Mouse (Mus musculus) limb, embryonic 10.5 days (tissue): ENCODE results near the gene Fstl5. TPM values are rescaled to one million over a fixed set of nuclear protein-coding genes. Genes with fewer than 3 reads are reported as not detected.
A peak's percentile ranks its signal among the peaks of the same experiment; 100 is the strongest.

Source experiments
- DNase-seq: peaks from one replicate; pipeline ENCODE4 v3.0.0-alpha.2; 2017; ENCODE audit warnings: low spot score
- H3K27ac ChIP-seq: fragments of 300-500 bp; sonication (generic); 2 replicates; pipeline ENCODE4 v1.5.1; 2016; ENCODE audit warnings: mild to moderate bottlenecking
- H3K27me3 ChIP-seq: fragments of 300-500 bp; sonication (generic); 2 replicates; pipeline ENCODE4 v1.6.1; 2016; ENCODE audit warnings: low read depth, mild to moderate bottlenecking; ENCODE audit not compliant: poor library complexity, severe bottlenecking
- H3K36me3 ChIP-seq: fragments of 300-500 bp; sonication (generic); 2 replicates; pipeline ENCODE4 v1.6.1; 2016; ENCODE audit warnings: mild to moderate bottlenecking, moderate library complexity
- H3K4me1 ChIP-seq: fragments of 300-500 bp; sonication (generic); 2 replicates; pipeline ENCODE4 v1.6.1; 2016
- H3K4me3 ChIP-seq: fragments of 300-500 bp; sonication (generic); 2 replicates; pipeline ENCODE4 v1.5.1; 2016; ENCODE audit warnings: mild to moderate bottlenecking, moderate library complexity
- H3K9me3 ChIP-seq: fragments of 300-500 bp; sonication (generic); replicated peaks from 2 replicates; pipeline ENCODE4 v1.6.1; 2016; ENCODE audit warnings: mild to moderate bottlenecking
- WGBS: fragments of 180-500 bp; shearing (Covaris S2); methylation state at CpG from one replicate; pipeline ENCODE4 v1.1.7; 2016; 5-methylcytosine and 5-hydroxymethylcytosine counted together
- polyA plus RNA-seq: library from polyadenylated mRNA; unstranded; fragments of >200 nt; fragmentation: Nextera tagmentation; extraction: Ambion mirVana; gene quantifications from 2 replicates; pipeline ENCODE4 v1.2.1, GENCODE M21; 2016

The Fstl5 gene
- 0.14 TPM in 1 of 2 replicates, not detected in the other for polyA plus RNA-seq

- under 1% methylated on average over 28 of the region's 28 CpGs for whole genome bisulfite sequencing
- H3K27me3 ChIP-seq, result no peaks in the 10 kb centered on the region
- peaks cover 7% of the 10 kb centered on the region for H3K4me1 ChIP-seq
- H3K9me3 ChIP-seq, result no peaks in the 10 kb centered on the region
- no peaks in the 10 kb centered on the region for H3K36me3 ChIP-seq
- H3K27ac ChIP-seq, result no peak within 1 kb of the TSS
- H3K4me3 ChIP-seq, result peak within 1 kb of the TSS; percentile 50
- DNase-seq, result peak; percentile 83
Measured at GRCm38 (mm10) chr3:76074060-76074707, at the start of gene Fstl5. Gene Fstl5 (plus strand): TSS chr3:76074270.

GRCm38 (mm10) chr3:76025523-76025922, 48.5 kb upstream of the Fstl5 start:
- H3K27me3 ChIP-seq, result no peaks in the 10 kb centered on the region

GRCm38 (mm10) chr3:76051124-76051523, 22.9 kb upstream of the Fstl5 start:
- no peak overlapping the region for H3K27ac ChIP-seq
- 80% methylated on average over 3 of the region's 3 CpGs for WGBS
- H3K36me3 ChIP-seq, result no peaks in the 10 kb centered on the region
- H3K4me1 ChIP-seq, result no peaks in the 10 kb centered on the region
- DNase-seq, result no peak
- H3K4me3 ChIP-seq, result no peak overlapping the region
- H3K27me3 ChIP-seq, result no peaks in the 10 kb centered on the region
- no peaks in the 10 kb centered on the region for H3K9me3 ChIP-seq

More at GRCm38 (mm10) chr3:76025523-76025922, 48.5 kb upstream of the Fstl5 start:
- no peak overlapping the region for H3K27ac ChIP-seq
- H3K4me3 ChIP-seq, result no peak overlapping the region
- no peaks in the 10 kb centered on the region for H3K36me3 ChIP-seq
- H3K9me3 ChIP-seq, result no peaks in the 10 kb centered on the region
- no peaks in the 10 kb centered on the region for H3K4me1 ChIP-seq
- no peak for DNase-seq

DNA sequence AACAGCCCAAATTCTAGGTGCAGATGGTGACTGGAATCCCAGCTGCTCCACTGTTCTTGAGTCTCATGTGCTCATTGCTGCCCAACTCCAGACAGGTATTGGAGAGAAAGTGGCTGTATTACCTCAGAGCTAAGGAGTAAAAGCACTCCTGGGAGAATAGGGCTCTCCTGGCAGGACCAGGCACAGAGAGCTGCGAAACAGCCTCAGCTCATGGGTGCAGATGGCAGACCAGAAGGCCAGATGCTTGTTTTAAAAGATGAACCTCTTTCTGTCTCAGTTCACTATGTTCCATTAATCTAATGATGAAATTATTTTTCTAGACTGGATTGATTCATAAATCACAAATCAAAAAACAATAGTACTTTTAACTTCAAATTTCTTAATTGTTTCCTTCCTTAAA, 12.1 kb upstream of the Fstl5 start:
- H3K27ac ChIP-seq, result no peak overlapping the region
- no peaks in the 10 kb centered on the region for H3K36me3 ChIP-seq
- WGBS, result 97% methylated on average over 1 of the region's 1 CpGs
- no peak for DNase-seq
- H3K9me3 ChIP-seq, result no peaks in the 10 kb centered on the region
- no peaks in the 10 kb centered on the region for H3K4me1 ChIP-seq
- H3K27me3 ChIP-seq, result no peaks in the 10 kb centered on the region
- H3K4me3 ChIP-seq, result no peak overlapping the region

DNA sequence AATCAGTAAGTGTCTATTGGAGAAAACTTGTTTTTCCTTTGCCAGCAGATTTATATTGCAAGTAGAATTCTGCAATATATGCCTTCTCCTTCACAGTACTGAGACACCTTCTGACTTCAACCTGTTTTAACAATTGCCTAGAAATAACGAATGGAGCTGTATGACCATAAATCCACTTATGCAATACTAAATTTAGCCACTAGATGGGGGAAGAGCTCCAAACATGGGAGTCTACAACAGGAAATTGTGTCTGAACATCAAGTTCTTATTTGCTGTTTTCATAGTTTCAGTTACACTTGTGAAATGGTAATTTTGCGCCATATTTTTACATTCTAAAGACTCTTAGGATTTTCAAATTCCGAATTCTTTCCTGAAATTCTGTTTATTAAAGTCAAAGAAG, 6.2 kb upstream of the Fstl5 start:
- Histone ChIP-seq H3K4me1 (no peaks in the 10 kb centered on the region; the same call in 1 of the 2 replicates), H3K4me3 (no peak overlapping the region), H3K27me3 (no peaks in the 10 kb centered on the region), H3K9me3 (no peaks in the 10 kb centered on the region), H3K27ac (no peak overlapping the region), H3K36me3 (no peaks in the 10 kb centered on the region)
- no peak for DNase-seq
- WGBS, result 8% methylated on average over 3 of the region's 3 CpGs

GRCm38 (mm10) chr3:76072826-76073225, 1.2 kb upstream of the Fstl5 start:
- H3K27me3 ChIP-seq, result no peaks in the 10 kb centered on the region
- no peak overlapping the region for H3K4me3 ChIP-seq
- H3K4me1 ChIP-seq, result peaks cover 7% of the 10 kb centered on the region
- WGBS, result 74% methylated on average over 7 of the region's 7 CpGs
- H3K27ac ChIP-seq, result no peak overlapping the region
- H3K9me3 ChIP-seq, result no peaks in the 10 kb centered on the region
- no peaks in the 10 kb centered on the region for H3K36me3 ChIP-seq
- DNase-seq, result peak; percentile 30

- Histone ChIP-seq H3K27ac (no peak overlapping the region), H3K9me3 (no peaks in the 10 kb centered on the region), H3K27me3 (no peaks in the 10 kb centered on the region), H3K4me1 (no peaks in the 10 kb centered on the region), H3K4me3 (no peak overlapping the region), H3K36me3 (no peaks in the 10 kb centered on the region)
- WGBS, result 91% methylated on average over 1 of the region's 1 CpGs
- no peak for DNase-seq
Measured at GRCm38 (mm10) chr3:76140445-76140844, 66.4 kb downstream of the Fstl5 start.

DNA sequence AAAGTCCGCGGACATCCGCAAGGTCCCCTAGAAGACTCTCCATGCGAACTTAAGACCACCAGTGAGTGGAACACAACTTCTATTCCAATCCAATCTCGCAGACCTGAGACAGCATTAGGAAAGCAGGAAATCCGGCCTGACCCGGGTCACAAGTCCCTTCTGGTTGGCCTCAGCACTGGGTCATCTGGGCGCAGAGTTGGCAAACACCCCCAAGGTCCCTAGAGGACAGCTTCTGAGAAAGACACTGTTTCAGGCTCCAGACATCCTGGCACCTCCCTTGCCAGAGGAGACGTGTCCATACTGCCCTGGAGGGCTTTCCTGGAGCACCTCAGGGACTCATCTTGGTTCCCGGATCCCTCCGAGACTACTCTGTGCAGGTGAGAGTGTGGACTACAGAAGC, 73.8 kb downstream of the Fstl5 start:
- H3K4me1 ChIP-seq, result no peaks in the 10 kb centered on the region
- no peaks in the 10 kb centered on the region for H3K27me3 ChIP-seq
- no peak overlapping the region for H3K27ac ChIP-seq
- WGBS, result 95% methylated on average over 11 of the region's 11 CpGs
- H3K9me3 ChIP-seq, result no peaks in the 10 kb centered on the region
- H3K4me3 ChIP-seq, result no peak overlapping the region
- no peak for DNase-seq
- no peaks in the 10 kb centered on the region for H3K36me3 ChIP-seq

DNA sequence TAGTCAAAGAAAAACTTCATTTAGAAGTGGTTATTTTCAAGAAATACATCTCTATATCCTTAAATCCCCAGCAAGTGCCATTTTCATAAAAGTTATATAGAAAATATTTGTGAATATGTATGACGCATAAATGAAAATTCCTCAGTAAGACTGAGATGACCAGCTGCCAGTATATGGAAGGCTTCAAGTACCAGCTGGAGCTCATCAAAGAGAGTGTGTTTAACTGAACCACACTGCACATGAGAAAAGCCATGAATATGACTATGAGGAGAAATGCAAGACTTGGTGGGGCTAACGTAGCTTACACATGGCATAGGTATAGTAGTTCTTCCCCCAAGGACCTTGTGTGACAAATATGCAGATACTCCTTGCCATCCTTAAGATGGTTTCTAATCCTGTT, 164.8 kb downstream of the Fstl5 start:
- Histone ChIP-seq H3K4me3 (no peak overlapping the region), H3K4me1 (no peaks in the 10 kb centered on the region), H3K9me3 (no peaks in the 10 kb centered on the region), H3K27ac (no peak overlapping the region), H3K27me3 (no peaks in the 10 kb centered on the region), H3K36me3 (no peaks in the 10 kb centered on the region)
- WGBS, result 96% methylated on average over 2 of the region's 2 CpGs
- no peak for DNase-seq

- H3K4me1 ChIP-seq, result no peaks in the 10 kb centered on the region
- no peaks in the 10 kb centered on the region for H3K36me3 ChIP-seq
- no peaks in the 10 kb centered on the region for H3K9me3 ChIP-seq
- WGBS, result 93% methylated on average over 1 of the region's 1 CpGs
- DNase-seq, result no peak
- no peaks in the 10 kb centered on the region for H3K27me3 ChIP-seq
- H3K4me3 ChIP-seq, result no peak overlapping the region
- no peak overlapping the region for H3K27ac ChIP-seq
Measured at GRCm38 (mm10) chr3:76251385-76251784, 177.3 kb downstream of the Fstl5 start.

GRCm38 (mm10) chr3:76292993-76293392, 218.9 kb downstream of the Fstl5 start:
- no peak for DNase-seq
- H3K4me1 ChIP-seq, result no peaks in the 10 kb centered on the region
- no peak overlapping the region for H3K4me3 ChIP-seq
- H3K27me3 ChIP-seq, result no peaks in the 10 kb centered on the region
- no peaks in the 10 kb centered on the region for H3K9me3 ChIP-seq
- WGBS, result 90% methylated on average over 1 of the region's 1 CpGs
- no peak overlapping the region for H3K27ac ChIP-seq
- H3K36me3 ChIP-seq, result no peaks in the 10 kb centered on the region

GRCm38 (mm10) chr3:76294394-76294793, 220.3 kb downstream of the Fstl5 start:
- H3K9me3 ChIP-seq, result no peaks in the 10 kb centered on the region
- no peaks in the 10 kb centered on the region for H3K27me3 ChIP-seq
- no peaks in the 10 kb centered on the region for H3K36me3 ChIP-seq
- no peak overlapping the region for H3K4me3 ChIP-seq
- no peak overlapping the region for H3K27ac ChIP-seq
- DNase-seq, result no peak
- no peaks in the 10 kb centered on the region for H3K4me1 ChIP-seq
- WGBS, result 61% methylated on average over 1 of the region's 1 CpGs

DNA sequence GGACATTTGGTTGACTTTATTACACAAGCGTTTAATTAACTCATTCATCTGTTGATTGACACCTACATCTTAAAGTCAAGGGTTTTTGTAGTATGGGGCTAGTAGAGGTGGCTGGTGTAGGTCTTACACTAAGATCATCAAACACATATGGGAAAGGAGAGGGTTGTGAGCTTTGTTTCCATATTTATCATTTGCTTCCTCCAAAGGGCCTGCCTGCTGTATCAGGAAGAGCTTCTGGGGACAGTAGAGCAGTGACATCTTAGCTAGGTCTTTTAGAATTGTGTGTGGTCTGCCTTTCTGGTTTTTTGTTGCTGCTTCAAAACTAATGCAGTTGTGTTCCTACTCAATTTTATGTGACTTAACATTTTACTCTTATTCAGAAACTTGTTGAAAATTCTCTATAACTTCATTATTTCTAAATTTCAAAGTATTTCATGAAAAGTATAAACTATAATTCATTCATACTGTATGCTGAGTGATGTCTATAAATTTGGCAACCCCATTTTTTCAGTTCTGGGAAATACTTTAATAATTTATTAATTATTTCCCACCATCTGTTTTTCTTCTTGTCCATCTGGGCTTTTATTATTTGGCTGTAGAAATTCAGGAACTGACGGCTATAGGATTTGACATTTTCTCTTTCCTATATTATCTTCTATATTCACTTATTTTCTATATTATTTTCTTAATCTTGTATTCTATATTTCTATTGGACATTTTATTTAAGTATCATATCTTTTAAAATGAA, 227.1 kb downstream of the Fstl5 start:
- DNase-seq, result no peak
- H3K9me3 ChIP-seq, result no peaks in the 10 kb centered on the region
- no peak overlapping the region for H3K4me3 ChIP-seq
- H3K36me3 ChIP-seq, result no peaks in the 10 kb centered on the region
- 92% methylated on average over 2 of the region's 2 CpGs for WGBS
- H3K27me3 ChIP-seq, result no peaks in the 10 kb centered on the region
- H3K4me1 ChIP-seq, result no peaks in the 10 kb centered on the region
- no peak overlapping the region for H3K27ac ChIP-seq
